Mouse (Mus musculus): ENCODE measurements around the gene Tmem185a. TPM values are rescaled to one million over a fixed set of nuclear protein-coding genes. Genes with fewer than 3 reads are reported as not detected.
"Not testable (repeated sequence)": the region's sequence is repeated elsewhere in the genome, so short reads cannot be mapped to it uniquely, and the experiment has no call there.

Gene Tmem185a
- polyA plus RNA-seq, 1 experiment from 2014 or later, result 38.5 TPM

DNA sequence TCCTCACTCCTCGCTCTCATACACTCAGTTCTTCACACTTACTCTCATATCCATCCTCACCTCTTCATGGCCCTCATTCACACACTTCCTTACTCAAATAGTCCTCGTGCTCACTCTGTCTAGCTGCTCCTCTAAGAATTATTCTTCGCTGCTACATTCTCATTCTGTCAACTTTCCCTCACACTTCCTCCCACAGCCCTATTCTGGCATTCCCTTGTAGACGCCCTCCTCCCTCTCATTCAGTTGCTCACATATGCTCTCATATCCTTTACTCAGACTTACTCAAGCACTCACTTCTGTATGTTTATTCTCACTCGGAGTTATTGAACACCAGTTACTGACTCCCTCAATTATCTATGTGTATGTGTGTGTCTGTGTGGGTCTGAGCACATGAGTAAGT, 13.4 kb downstream of the Tmem185a start:
- Histone ChIP-seq H3K27ac (ENCODE audit: low read depth, low read length) (no peak overlapping the region), H3K27me3 (ENCODE audit: control insufficient read depth, insufficient read depth, low read length) (no peaks in the 10 kb centered on the region; the same call in 1 of the 2 replicates), H3K9me3 (replicated peaks; ENCODE audit: control insufficient read depth, low read length) (no peaks in the 10 kb centered on the region), H3K4me1 (ENCODE audit: control insufficient read depth, insufficient read depth, low read length) (no peaks in the 10 kb centered on the region), H3K36me3 (ENCODE audit: control insufficient read depth, insufficient read depth, low read length) (no peaks in the 10 kb centered on the region), H3K4me3 (ENCODE audit: low read depth, low read length) (no peak overlapping the region), H3K9ac (ENCODE audit: low read depth, low read length) (no peak overlapping the region), H3K4me2 (no peak overlapping the region)
- WGBS (ENCODE audit: insufficient replicate concordance), result 82% methylated on average over 5 of the region's 5 CpGs
- no peak for ATAC-seq (replicated peaks; ENCODE audit: insufficient number of reproducible peaks, low FRiP score, low TSS enrichment)

DNA sequence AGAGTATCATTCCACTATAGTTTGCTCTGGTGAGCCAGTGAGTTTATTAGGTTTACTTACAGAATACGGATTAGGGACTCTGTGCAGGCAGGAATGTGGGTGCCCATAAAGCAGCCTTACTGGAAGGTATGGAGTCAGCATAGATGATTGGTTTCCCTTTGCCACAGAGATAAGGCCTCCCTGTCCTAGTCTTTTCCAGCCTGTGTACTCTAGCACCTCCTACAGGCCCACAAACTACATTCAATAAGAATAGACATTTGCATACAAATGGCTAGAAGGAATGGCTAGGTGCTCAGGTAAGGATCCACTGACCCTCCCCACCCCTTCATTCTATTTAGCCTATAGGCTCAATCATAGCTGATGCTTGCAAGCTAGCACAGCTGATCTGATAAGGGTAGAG, 24.6 kb downstream of the Tmem185a start:
- H3K4me3 ChIP-seq (ENCODE audit: low read depth, low read length); H3K27me3 ChIP-seq (ENCODE audit: control insufficient read depth, insufficient read depth, low read length); H3K4me2 ChIP-seq; H3K9me3 ChIP-seq (replicated peaks; ENCODE audit: control insufficient read depth, low read length); ATAC-seq (replicated peaks; ENCODE audit: insufficient number of reproducible peaks, low FRiP score, low TSS enrichment); H3K36me3 ChIP-seq (ENCODE audit: control insufficient read depth, insufficient read depth, low read length); H3K9ac ChIP-seq (ENCODE audit: low read depth, low read length); H3K4me1 ChIP-seq (ENCODE audit: control insufficient read depth, insufficient read depth, low read length); H3K27ac ChIP-seq (ENCODE audit: low read depth, low read length): not testable (repeated sequence)
- no CpG with 5 or more reads among the region's 1 CpGs for WGBS (ENCODE audit: insufficient replicate concordance)

DNA sequence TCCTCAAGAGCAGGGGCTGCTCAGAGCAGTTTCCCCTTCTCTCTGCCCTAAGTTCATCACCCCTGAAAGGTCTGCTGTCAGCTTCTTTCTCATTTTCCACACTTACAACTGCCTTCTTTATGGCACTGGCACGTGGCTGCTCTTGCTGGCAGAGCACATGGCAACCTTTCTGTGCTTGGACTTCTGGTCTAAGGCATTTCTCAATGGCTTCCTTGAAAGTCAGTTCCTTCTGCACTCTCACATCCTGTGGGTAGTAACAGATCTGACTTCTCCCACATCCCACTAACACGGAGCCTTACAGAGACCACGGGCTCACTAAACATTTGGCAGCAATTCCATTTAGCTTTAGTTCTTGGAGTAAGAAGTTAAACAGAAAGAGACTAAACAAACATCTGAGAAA, 51.5 kb downstream of the Tmem185a start:
- 68% methylated on average over 3 of the region's 3 CpGs for WGBS (ENCODE audit: insufficient replicate concordance)
- H3K36me3 ChIP-seq (ENCODE audit: control insufficient read depth, insufficient read depth, low read length); H3K4me1 ChIP-seq (ENCODE audit: control insufficient read depth, insufficient read depth, low read length); H3K9ac ChIP-seq (ENCODE audit: low read depth, low read length); H3K4me3 ChIP-seq (ENCODE audit: low read depth, low read length); H3K9me3 ChIP-seq (replicated peaks; ENCODE audit: control insufficient read depth, low read length); H3K4me2 ChIP-seq; H3K27me3 ChIP-seq (ENCODE audit: control insufficient read depth, insufficient read depth, low read length); H3K27ac ChIP-seq (ENCODE audit: low read depth, low read length); ATAC-seq (replicated peaks; ENCODE audit: insufficient number of reproducible peaks, low FRiP score, low TSS enrichment): not testable (repeated sequence)

Other genes starting within 250 kb of the Tmem185a start
- 1.2 and 1.3 TPM in 2 replicates for gene Ids, start 112.1 kb downstream of the Tmem185a start, polyA plus RNA-seq (2014; fragmentation: Nextera tagmentation; extraction: Ambion mirVana)
- gene 1110012L19Rik, start 91.3 kb downstream of the Tmem185a start, polyA plus RNA-seq (2014; fragmentation: Nextera tagmentation; extraction: Ambion mirVana), result 25.9 and 29.6 TPM in 2 replicates